Mouse (Mus musculus): Measurements from ENCODE around the gene Olfr348.

Olfr348 gene

DNA sequence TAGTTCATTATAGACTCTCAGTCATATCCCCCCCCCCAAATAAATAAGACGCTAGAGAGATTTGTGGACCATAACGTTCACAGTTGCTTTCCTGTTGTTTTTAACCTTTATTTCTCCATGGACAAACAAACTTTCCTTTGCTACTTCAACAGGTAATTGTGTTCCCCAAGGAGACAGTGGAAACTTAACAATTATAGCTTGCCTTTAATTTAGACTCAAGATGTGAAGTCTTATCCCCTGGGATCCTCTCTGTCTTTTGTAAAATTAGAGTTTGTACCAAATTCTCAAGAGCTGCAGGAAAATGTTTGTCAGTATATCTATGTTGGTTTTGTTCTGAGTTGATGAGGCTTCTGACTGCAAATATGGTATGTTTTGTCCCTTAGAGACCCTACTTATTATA, at the start of gene Olfr348:
Olfr348 (plus strand) TSS at position 301 of the 400 bp plus-strand sequence.
- DNase-seq (ENCODE audit: low spot score in 2 of 2), result no peak

GRCm38 (mm10) chr2:36736226-36736625, 47.9 kb upstream of the Olfr348 start:
- DNase-seq (ENCODE audit: low spot score in 2 of 2), result no peak

DNA sequence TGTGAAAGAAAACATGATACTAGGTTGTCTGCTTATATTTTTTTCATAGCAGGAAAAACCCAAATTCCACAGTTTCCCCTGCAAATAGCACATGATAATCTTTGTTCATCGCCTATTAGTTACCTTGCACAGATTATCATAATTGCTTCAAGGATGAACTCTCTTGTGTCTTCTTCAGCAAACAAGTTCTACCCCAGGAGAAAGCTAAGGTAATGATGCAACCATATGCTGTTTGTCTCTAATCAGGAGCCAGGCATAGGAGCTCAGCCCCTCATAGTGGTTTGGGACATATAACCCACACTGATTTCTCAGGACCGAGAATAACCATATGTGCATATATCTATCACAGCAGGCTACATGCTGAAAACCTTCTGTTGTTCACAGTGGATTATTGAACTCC, 6.2 kb downstream of the Olfr348 start, which contains the start of gene Olfr50:
Olfr50 (plus strand) TSS at position 301 of the 400 bp plus-strand sequence.
- DNase-seq (ENCODE audit: low spot score in 2 of 2), result no peak

DNA sequence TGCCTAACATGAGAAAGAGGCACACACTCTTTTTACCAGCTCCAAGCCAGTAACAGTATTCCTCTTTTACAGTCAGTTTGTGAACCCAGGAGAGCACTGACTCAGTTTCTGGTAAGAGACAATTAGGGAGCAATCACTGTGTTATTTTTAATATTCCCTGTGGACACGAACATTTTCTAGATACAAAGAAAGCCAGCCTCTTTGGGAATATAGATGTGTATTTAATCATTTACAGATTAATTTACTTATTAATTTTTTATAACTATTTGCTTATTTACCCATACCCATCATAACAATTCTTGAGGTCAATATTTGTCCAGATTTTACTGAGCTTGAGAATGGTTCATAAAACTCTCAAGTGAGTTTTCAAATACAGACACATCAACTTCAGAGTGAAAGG, 32.9 kb downstream of the Olfr348 start, which contains the start of gene Olfr3:
Olfr3 (minus strand) TSS at position 101 of the 400 bp plus-strand sequence.
- DNase-seq (ENCODE audit: low spot score in 2 of 2), result no peak
